Mouse (Mus musculus): ENCODE measurements at regions not wholly inside any gene's neighbourhood (a gene's known extent, or its start where the extent isn't known, plus 50 kb on each side); places are given as distances from the start of the nearest gene placed in this dataset.

DNA sequence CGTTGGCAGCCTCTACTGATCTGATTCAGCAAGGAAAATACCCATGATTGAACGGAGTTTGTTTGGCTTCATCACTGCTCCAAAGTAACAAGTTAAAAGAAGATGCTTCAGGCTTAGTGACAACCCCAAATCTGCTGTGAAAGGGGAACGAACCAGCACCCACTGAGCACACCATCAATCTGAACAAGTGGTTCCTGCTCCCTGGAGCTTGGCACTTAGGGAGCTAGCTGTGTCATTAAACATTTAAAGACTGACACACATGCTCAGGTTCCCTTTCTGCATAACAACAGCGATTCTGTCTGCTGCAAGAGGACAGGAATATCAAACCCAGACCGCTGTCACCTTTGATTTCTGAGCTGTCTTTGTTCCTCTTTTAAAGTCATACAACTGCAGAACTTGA, 141.9 kb upstream of the Meis1 start:
- TF ChIP-seq POLR2A (IDR thresholded peaks at IDR 0.05; ENCODE audit: extremely low read depth, insufficient read depth, low read length) (no peak), CTCF (IDR thresholded peaks at IDR 0.05; ENCODE audit: extremely low read depth, insufficient read depth, low read length) (no peak)

All from cortical plate, adult 2 months (tissue).